Mouse (Mus musculus) kidney, embryonic 14.5 days (tissue): ENCODE data around the gene Tff2. TPM values are rescaled to one million over a fixed set of nuclear protein-coding genes. Genes with fewer than 3 reads are reported as not detected.

Source experiments
- ATAC-seq: fragments of 200-750 bp; cut with Nextera tagmentation; 2 replicates; pipeline ENCODE4 v1.8.0; 2017; ENCODE audit warnings: moderate number of reproducible peaks, mild to moderate bottlenecking, moderate TSS enrichment, moderate library complexity; ENCODE audit not compliant: low FRiP score, low TSS enrichment
- H3K27ac ChIP-seq: fragments of 300-500 bp; sonication (generic); 2 replicates; pipeline ENCODE4 v1.5.1; 2014; ENCODE audit warnings: low read depth, mild to moderate bottlenecking, low read length, moderate library complexity, mixed read lengths
- H3K27me3 ChIP-seq: fragments of 300-500 bp; sonication (generic); 2 replicates; pipeline ENCODE4 v1.6.1; 2014; ENCODE audit warnings: mild to moderate bottlenecking, low read length; ENCODE audit not compliant: control insufficient read depth, insufficient read depth
- H3K36me3 ChIP-seq: fragments of 300-500 bp; sonication (generic); 2 replicates; pipeline ENCODE4 v1.6.1; 2014; ENCODE audit warnings: low read length, mixed read lengths; ENCODE audit not compliant: control insufficient read depth, insufficient read depth
- H3K4me1 ChIP-seq: fragments of 300-500 bp; sonication (generic); 2 replicates; pipeline ENCODE4 v1.6.1; 2014; ENCODE audit warnings: low read length, mixed read lengths; ENCODE audit not compliant: control insufficient read depth, insufficient read depth
- H3K4me2 ChIP-seq: fragments of 300-500 bp; sonication (generic); replicated peaks from 2 replicates; pipeline ENCODE4 v1.6.1; 2014; ENCODE audit warnings: low read depth, mild to moderate bottlenecking, low read length
- H3K4me3 ChIP-seq: fragments of 300-500 bp; sonication (generic); 2 replicates; pipeline ENCODE4 v1.5.1; 2014; ENCODE audit warnings: mild to moderate bottlenecking, low read length
- H3K9ac ChIP-seq: fragments of 300-500 bp; sonication (generic); 2 replicates; pipeline ENCODE4 v1.6.1; 2014; ENCODE audit warnings: low read depth, mild to moderate bottlenecking, low read length, moderate library complexity
- H3K9me3 ChIP-seq: fragments of 300-500 bp; sonication (generic); 2 replicates; pipeline ENCODE4 v1.6.1; 2016; ENCODE audit warnings: low read length; ENCODE audit not compliant: control insufficient read depth
- WGBS: fragments of 180-500 bp; shearing (Covaris S2); extraction: QIAGEN DNeasy Blood & Tissue Kit; methylation state at CpG from one replicate; pipeline ENCODE4 v1.1.7; 2014; 5-methylcytosine and 5-hydroxymethylcytosine counted together
- polyA plus RNA-seq: library from polyadenylated mRNA; unstranded; fragments of >200 nt; fragmentation: Nextera tagmentation; extraction: Ambion mirVana; gene quantifications from 2 replicates; pipeline ENCODE4 v1.2.1, GENCODE M21; 2014

Gene Tff2
- polyA plus RNA-seq, 1 experiment from 2014 or later: 1.2 TPM

DNA sequence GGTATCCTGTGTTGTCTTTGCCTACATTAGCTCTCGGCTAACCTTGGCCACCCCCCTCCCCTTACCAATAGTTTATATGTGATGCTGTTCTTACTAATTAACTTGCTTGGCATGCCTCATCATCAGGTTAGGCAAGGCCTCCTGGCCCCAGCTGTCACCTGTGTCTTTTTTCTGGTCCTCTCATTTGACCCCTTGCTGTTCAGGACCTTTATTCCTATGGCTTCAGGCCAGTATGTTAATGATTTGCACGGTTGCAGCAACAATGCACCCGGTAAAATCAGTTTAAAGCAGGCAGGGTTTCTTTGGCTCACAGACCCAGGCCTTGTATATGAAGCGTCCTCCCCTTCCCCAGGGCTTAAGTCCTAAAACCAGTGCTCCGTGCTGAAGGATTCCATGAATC, 8.4 kb upstream of the Tff2 start:
- no peaks in the 10 kb centered on the region for H3K9me3 ChIP-seq
- no peak overlapping the region; the same call in 1 of the 2 replicates for H3K27ac ChIP-seq
- no peaks in the 10 kb centered on the region for H3K27me3 ChIP-seq
- H3K9ac ChIP-seq: no peak overlapping the region
- no peaks in the 10 kb centered on the region for H3K36me3 ChIP-seq
- 60% methylated on average over 5 of the region's 5 CpGs for WGBS
- no peak overlapping the region for H3K4me3 ChIP-seq
- H3K4me2 ChIP-seq: no peak overlapping the region
- H3K4me1 ChIP-seq: no peaks in the 10 kb centered on the region
- no peak for ATAC-seq

- WGBS: 80% methylated on average over 9 of the region's 9 CpGs
- no peaks in the 10 kb centered on the region for H3K4me1 ChIP-seq
- no peak overlapping the region for H3K4me3 ChIP-seq
- no peak overlapping the region for H3K9ac ChIP-seq
- no peaks in the 10 kb centered on the region for H3K9me3 ChIP-seq
- H3K27ac ChIP-seq: no peak overlapping the region
- no peaks in the 10 kb centered on the region for H3K36me3 ChIP-seq
- H3K27me3 ChIP-seq: no peaks in the 10 kb centered on the region
- H3K4me2 ChIP-seq: no peak overlapping the region
- ATAC-seq: no peak
Observed at GRCm38 (mm10) chr17:31145998-31146397, 1.9 kb upstream of the Tff2 start.

- H3K9ac ChIP-seq: no peak overlapping the region
- H3K27me3 ChIP-seq: no peaks in the 10 kb centered on the region
- no peaks in the 10 kb centered on the region for H3K9me3 ChIP-seq
- no peak overlapping the region for H3K27ac ChIP-seq
- H3K4me3 ChIP-seq: no peak overlapping the region
- no peak overlapping the region for H3K4me2 ChIP-seq
- H3K36me3 ChIP-seq: no peaks in the 10 kb centered on the region
- ATAC-seq: no peak
- H3K4me1 ChIP-seq: no peaks in the 10 kb centered on the region
- WGBS: 89% methylated on average over 7 of the region's 7 CpGs
Observed at GRCm38 (mm10) chr17:31142116-31142515, 2.0 kb downstream of the Tff2 start.

GRCm38 (mm10) chr17:31138398-31138797, 5.7 kb downstream of the Tff2 start:
- no peaks in the 10 kb centered on the region for H3K36me3 ChIP-seq
- no peak overlapping the region for H3K4me3 ChIP-seq
- H3K27ac ChIP-seq: no peak overlapping the region
- no peaks in the 10 kb centered on the region for H3K4me1 ChIP-seq
- no peak overlapping the region for H3K9ac ChIP-seq
- ATAC-seq: no peak
- WGBS: 15% methylated on average over 5 of the region's 5 CpGs
- H3K4me2 ChIP-seq: no peak overlapping the region
- H3K27me3 ChIP-seq: no peaks in the 10 kb centered on the region
- H3K9me3 ChIP-seq: no peaks in the 10 kb centered on the region

DNA sequence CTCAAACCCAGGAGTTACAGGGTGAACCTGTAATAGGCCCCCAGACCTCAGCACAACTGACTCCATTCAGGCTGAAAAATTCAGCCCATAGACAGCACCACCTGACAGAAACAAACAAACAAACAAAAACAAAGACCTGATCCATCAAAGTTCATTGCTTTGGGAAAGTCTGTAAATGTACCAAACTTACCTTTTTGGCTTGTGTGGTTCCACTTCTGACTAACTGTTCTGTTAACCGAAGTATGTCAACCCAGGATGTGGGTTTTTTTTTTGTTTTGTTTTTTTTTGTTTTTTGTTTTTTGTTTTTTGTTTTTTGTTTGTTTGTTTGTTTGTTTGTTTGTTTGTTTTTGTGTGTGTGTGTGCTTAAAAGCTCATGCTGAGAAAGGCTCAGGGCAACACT, 7.3 kb downstream of the Tff2 start:
- Histone ChIP-seq H3K4me3 (no peak overlapping the region), H3K4me1 (no peaks in the 10 kb centered on the region), H3K9ac (no peak overlapping the region), H3K9me3 (no peaks in the 10 kb centered on the region), H3K27ac (no peak overlapping the region), H3K36me3 (no peaks in the 10 kb centered on the region), H3K27me3 (no peaks in the 10 kb centered on the region), H3K4me2 (no peak overlapping the region)
- WGBS: 82% methylated on average over 1 of the region's 1 CpGs
- no peak for ATAC-seq

GRCm38 (mm10) chr17:31136291-31136690, 7.8 kb downstream of the Tff2 start:
- 49% methylated on average over 3 of the region's 3 CpGs for WGBS
- Histone ChIP-seq H3K36me3 (no peaks in the 10 kb centered on the region), H3K9ac (no peak overlapping the region), H3K27ac (no peak overlapping the region), H3K4me3 (no peak overlapping the region), H3K4me2 (no peak overlapping the region), H3K27me3 (no peaks in the 10 kb centered on the region), H3K9me3 (no peaks in the 10 kb centered on the region), H3K4me1 (no peaks in the 10 kb centered on the region)
- no peak for ATAC-seq

DNA sequence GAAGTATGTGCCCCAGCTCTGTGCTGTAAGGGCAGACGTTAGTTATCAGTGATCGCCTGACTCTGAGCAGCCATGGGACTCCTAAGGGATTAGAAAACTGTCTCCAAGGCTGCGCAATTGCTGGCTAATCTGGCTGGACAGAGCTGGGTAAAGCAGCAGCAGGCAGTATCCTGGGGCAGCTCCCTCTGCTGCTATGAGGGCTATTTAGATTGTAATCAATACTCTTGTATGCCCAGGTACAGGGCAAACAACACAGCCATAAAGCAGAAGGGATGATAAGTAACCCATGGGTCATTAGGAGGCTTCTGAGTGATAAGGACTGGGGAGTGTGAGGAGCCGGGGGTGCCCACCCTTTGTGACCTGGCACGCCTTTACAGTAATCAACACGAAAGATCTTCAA, 9.2 kb downstream of the Tff2 start:
- Histone ChIP-seq H3K27ac (no peak overlapping the region), H3K4me1 (no peaks in the 10 kb centered on the region), H3K27me3 (no peaks in the 10 kb centered on the region), H3K9me3 (no peaks in the 10 kb centered on the region), H3K9ac (no peak overlapping the region), H3K4me2 (no peak overlapping the region), H3K36me3 (no peaks in the 10 kb centered on the region), H3K4me3 (no peak overlapping the region)
- ATAC-seq: no peak
- 57% methylated on average over 6 of the region's 6 CpGs for WGBS

DNA sequence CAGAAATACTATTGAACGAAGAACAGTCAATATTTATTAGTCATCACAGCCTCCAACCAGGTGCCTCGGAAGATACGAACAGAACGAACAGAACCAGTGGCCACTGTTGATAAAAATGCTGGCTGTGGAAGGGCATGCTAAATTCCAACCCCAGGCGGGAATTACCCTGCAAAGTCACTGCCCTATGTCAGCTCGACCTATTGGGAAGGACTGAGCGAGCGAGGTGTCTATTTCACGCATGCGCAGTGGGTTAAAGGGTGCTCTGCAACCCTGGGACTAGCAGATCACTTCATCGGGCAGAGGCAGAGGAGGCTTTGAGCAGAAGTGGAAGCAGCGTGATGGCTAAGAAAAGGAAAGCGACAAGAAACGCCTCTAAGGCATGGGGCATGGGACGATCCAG, 10.3 kb downstream of the Tff2 start:
- Histone ChIP-seq H3K9ac (no peak overlapping the region), H3K36me3 (no peaks in the 10 kb centered on the region), H3K27me3 (no peaks in the 10 kb centered on the region), H3K9me3 (no peaks in the 10 kb centered on the region), H3K4me1 (no peaks in the 10 kb centered on the region), H3K4me2 (no peak overlapping the region), H3K4me3 (no peak overlapping the region), H3K27ac (no peak overlapping the region)
- no peak for ATAC-seq
- 66% methylated on average over 15 of the region's 15 CpGs for WGBS

GRCm38 (mm10) chr17:31131269-31131821, 12.7 kb downstream of the Tff2 start:
- H3K4me2 ChIP-seq: no peak overlapping the region
- H3K36me3 ChIP-seq: no peaks in the 10 kb centered on the region
- no peak for ATAC-seq
- H3K27ac ChIP-seq: no peak overlapping the region
- H3K27me3 ChIP-seq: no peaks in the 10 kb centered on the region
- no peaks in the 10 kb centered on the region for H3K9me3 ChIP-seq
- H3K9ac ChIP-seq: no peak overlapping the region
- H3K4me1 ChIP-seq: no peaks in the 10 kb centered on the region
- 81% methylated on average over 10 of the region's 10 CpGs for whole genome bisulfite sequencing
- no peak overlapping the region for H3K4me3 ChIP-seq
